Mouse (Mus musculus) limb, embryonic 14.5 days (tissue): ENCODE measurements around the gene Mrpl58. TPM values are rescaled to one million over a fixed set of nuclear protein-coding genes. Genes with fewer than 3 reads are reported as not detected.

ENCODE experiments used
- ATAC-seq: fragments of 200-750 bp; cut with Nextera tagmentation; 2 replicates; pipeline ENCODE4 v1.8.0; 2017; ENCODE audit warnings: low read depth, moderate number of reproducible peaks, moderate TSS enrichment; ENCODE audit not compliant: low FRiP score
- DNase-seq: peaks from one replicate; pipeline ENCODE4 v3.0.0-alpha.2; 2015; ENCODE audit warnings: low spot score
- H3K27ac ChIP-seq: fragments of 300-500 bp; sonication (generic); replicated peaks from 2 replicates; pipeline ENCODE4 v1.5.1; 2014; ENCODE audit warnings: low read depth, mild to moderate bottlenecking, low read length, moderate library complexity, mixed read lengths
- H3K27me3 ChIP-seq: fragments of 300-500 bp; sonication (generic); 2 replicates; pipeline ENCODE4 v1.6.1; 2014; ENCODE audit warnings: low read length, mixed read lengths; ENCODE audit not compliant: control insufficient read depth, insufficient read depth
- H3K36me3 ChIP-seq: fragments of 300-500 bp; sonication (generic); 2 replicates; pipeline ENCODE4 v1.6.1; 2014; ENCODE audit warnings: mild to moderate bottlenecking, low read length, moderate library complexity, mixed read lengths; ENCODE audit not compliant: control insufficient read depth, insufficient read depth
- H3K4me1 ChIP-seq: fragments of 300-500 bp; sonication (generic); 2 replicates; pipeline ENCODE4 v1.6.1; 2014; ENCODE audit warnings: antibody characterized with exemption, low read length, mixed read lengths; ENCODE audit not compliant: control insufficient read depth, insufficient read depth
- H3K4me2 ChIP-seq: fragments of 300-500 bp; sonication (generic); replicated peaks from 2 replicates; pipeline ENCODE4 v1.6.1; 2014; ENCODE audit warnings: low read depth, mild to moderate bottlenecking, low read length, moderate library complexity; ENCODE audit not compliant: severe bottlenecking
- H3K4me3 ChIP-seq: fragments of 300-500 bp; sonication (generic); replicated peaks from 2 replicates; pipeline ENCODE4 v1.5.1; 2014; ENCODE audit warnings: low read length
- H3K9ac ChIP-seq: fragments of 300-500 bp; sonication (generic); 2 replicates; pipeline ENCODE4 v1.6.1; 2014; ENCODE audit warnings: mild to moderate bottlenecking, low read depth, low read length, moderate library complexity; ENCODE audit not compliant: severe bottlenecking
- H3K9me3 ChIP-seq: fragments of 300-500 bp; sonication (generic); 2 replicates; pipeline ENCODE4 v1.6.1; 2016; ENCODE audit warnings: low read length; ENCODE audit not compliant: control insufficient read depth
- POLR2A ChIP-seq: fragments of 200-500 bp; IDR thresholded peaks from 2 replicates; pipeline ENCODE4 v1.8.0; 2012; ENCODE audit warnings: inconsistent platforms, mild to moderate bottlenecking, moderate library complexity, borderline replicate concordance; ENCODE audit not compliant: insufficient read depth, insufficient read length; ENCODE audit errors: extremely low read depth
- WGBS: fragments of 180-500 bp; shearing (Covaris S2); extraction: QIAGEN DNeasy Blood & Tissue Kit; methylation state at CpG from one replicate; pipeline ENCODE4 v1.1.7; 2014; 5-methylcytosine and 5-hydroxymethylcytosine counted together
- polyA plus RNA-seq, 2 experiments: library from polyadenylated mRNA; depleted of rRNA in 1 of 2; stranded (reverse) in 1 of 2; unstranded in 1 of 2; fragments of >200 nt; fragmentation: Nextera tagmentation in 1 of 2; extraction: Ambion mirVana in 1 of 2; gene quantifications; 2 replicates each; pipeline versions ENCODE4 v1.2.1 to v1.2.3; 2012 to 2014

Mrpl58 gene
- polyA plus RNA-seq, 2 experiments, result 92.2 to 169 TPM

- no peaks in the 10 kb centered on the region for H3K36me3 ChIP-seq
- H3K4me3 ChIP-seq, result no peak overlapping the region
- no peak overlapping the region for H3K4me2 ChIP-seq
- no peak overlapping the region for H3K27ac ChIP-seq
- H3K27me3 ChIP-seq, result peaks cover 37% of the 10 kb centered on the region
- no peak overlapping the region for H3K9ac ChIP-seq
- DNase-seq (no peak), ATAC-seq (no peak)
- no peaks in the 10 kb centered on the region for H3K9me3 ChIP-seq
- H3K4me1 ChIP-seq, result peaks cover 7% of the 10 kb centered on the region
- no peak for TF ChIP-seq POLR2A
- WGBS, result 85% methylated on average over 3 of the region's 3 CpGs
Measured at GRCm38 (mm10) chr11:115364136-115364535, 39.4 kb upstream of the Mrpl58 start.

GRCm38 (mm10) chr11:115366039-115366705 lies 37.4 kb upstream of the Mrpl58 start:
- ATAC-seq (no peak), DNase-seq (no peak)
- Histone ChIP-seq H3K4me2 (no peak overlapping the region), H3K27ac (no peak overlapping the region), H3K9me3 (no peaks in the 10 kb centered on the region), H3K36me3 (no peaks in the 10 kb centered on the region), H3K4me1 (peaks cover 7% of the 10 kb centered on the region), H3K9ac (no peak overlapping the region), H3K4me3 (0 out of 2 replicates have a peak overlapping the region, but pooled peaks have one; percentile 42), H3K27me3 (peaks cover 51% of the 10 kb centered on the region)
- no peak for TF ChIP-seq POLR2A
- 38% methylated on average over 7 of the region's 7 CpGs for WGBS

GRCm38 (mm10) chr11:115366706-115367394 lies 36.7 kb upstream of the Mrpl58 start:
- no peak overlapping the region for H3K27ac ChIP-seq
- 2% methylated on average over 20 of the region's 28 CpGs for WGBS
- peaks cover 56% of the 10 kb centered on the region for H3K27me3 ChIP-seq
- DNase-seq (no peak), ATAC-seq (no peak)
- peak overlapping the region; percentile 42 for H3K4me3 ChIP-seq
- H3K9me3 ChIP-seq, result no peaks in the 10 kb centered on the region
- peaks cover 7% of the 10 kb centered on the region for H3K4me1 ChIP-seq
- H3K36me3 ChIP-seq, result no peaks in the 10 kb centered on the region
- no peak for TF ChIP-seq POLR2A
- peak overlapping the region; percentile 69 for H3K4me2 ChIP-seq
- H3K9ac ChIP-seq, result peak overlapping the region; percentile 45

- no peaks in the 10 kb centered on the region for H3K36me3 ChIP-seq
- 2% methylated on average over 23 of the region's 39 CpGs for WGBS
- peaks cover 7% of the 10 kb centered on the region for H3K4me1 ChIP-seq
- peak within 1 kb of the TSS; percentile 69 for H3K4me2 ChIP-seq
- H3K9me3 ChIP-seq, result no peaks in the 10 kb centered on the region
- DNase-seq, result peak; percentile 52
- TF ChIP-seq POLR2A, result no peak
- no peak within 1 kb of the TSS for H3K27ac ChIP-seq
- H3K27me3 ChIP-seq, result peaks cover 56% of the 10 kb centered on the region
- H3K4me3 ChIP-seq, result peak within 1 kb of the TSS; percentile 42
- ATAC-seq, result 0 out of 2 replicates have a peak, but pooled peaks have one; percentile 37
- peak within 1 kb of the TSS; percentile 45 for H3K9ac ChIP-seq
Measured at GRCm38 (mm10) chr11:115367395-115367944, 36.1 kb upstream of the Mrpl58 start, which contains the start of gene Hid1. Gene Hid1, minus strand, starts transcription at chr11:115367756.

GRCm38 (mm10) chr11:115370368-115370767 lies 33.2 kb upstream of the Mrpl58 start:
- DNase-seq, result no peak
- H3K4me1 ChIP-seq, result peaks cover 14% of the 10 kb centered on the region
- no peak overlapping the region for H3K9ac ChIP-seq
- 51% methylated on average over 7 of the region's 7 CpGs for WGBS
- H3K4me2 ChIP-seq, result no peak overlapping the region
- no peak overlapping the region for H3K4me3 ChIP-seq
- TF ChIP-seq POLR2A, result no peak
- peaks cover 76% of the 10 kb centered on the region for H3K27me3 ChIP-seq
- ATAC-seq, result no peak
- no peak overlapping the region for H3K27ac ChIP-seq
- H3K9me3 ChIP-seq, result no peaks in the 10 kb centered on the region
- H3K36me3 ChIP-seq, result no peaks in the 10 kb centered on the region
